Mouse (Mus musculus) forebrain, embryonic 10.5 days (tissue): ENCODE results near the gene Tmem40. TPM values are rescaled to one million over a fixed set of nuclear protein-coding genes. Genes with fewer than 3 reads are reported as not detected.

ENCODE experiments used
- DNase-seq: peaks from one replicate; pipeline ENCODE4 v3.0.0-alpha.2; 2017; ENCODE audit warnings: low spot score; ENCODE audit errors: extremely low spot score
- H3K27ac ChIP-seq: fragments of 300-500 bp; sonication (generic); 2 replicates; pipeline ENCODE4 v1.5.1; 2016; ENCODE audit warnings: mild to moderate bottlenecking
- H3K27me3 ChIP-seq: fragments of 300-500 bp; sonication (generic); 2 replicates; pipeline ENCODE4 v1.6.1; 2016; ENCODE audit warnings: mild to moderate bottlenecking; ENCODE audit not compliant: poor library complexity, severe bottlenecking
- H3K36me3 ChIP-seq: fragments of 300-500 bp; sonication (generic); replicated peaks from 2 replicates; pipeline ENCODE4 v1.6.1; 2016; ENCODE audit warnings: mild to moderate bottlenecking, moderate library complexity
- H3K4me1 ChIP-seq: fragments of 300-500 bp; sonication (generic); 2 replicates; pipeline ENCODE4 v1.6.1; 2016
- H3K4me3 ChIP-seq: fragments of 300-500 bp; sonication (generic); 2 replicates; pipeline ENCODE4 v1.5.1; 2016; ENCODE audit warnings: mild to moderate bottlenecking, moderate library complexity
- H3K9me3 ChIP-seq: fragments of 300-500 bp; sonication (generic); 2 replicates; pipeline ENCODE4 v1.6.1; 2016; ENCODE audit warnings: mild to moderate bottlenecking, moderate library complexity
- WGBS: fragments of 180-500 bp; shearing (Covaris S2); methylation state at CpG from one replicate; pipeline ENCODE4 v1.1.7; 2016; 5-methylcytosine and 5-hydroxymethylcytosine counted together
- polyA plus RNA-seq: library from polyadenylated mRNA; unstranded; fragments of >200 nt; fragmentation: Nextera tagmentation; extraction: Ambion mirVana; gene quantifications from 2 replicates; pipeline ENCODE4 v1.2.1, GENCODE M21; 2016

Tmem40 gene
- polyA plus RNA-seq, 1 experiment from 2014 or later = 1.5 TPM

DNA sequence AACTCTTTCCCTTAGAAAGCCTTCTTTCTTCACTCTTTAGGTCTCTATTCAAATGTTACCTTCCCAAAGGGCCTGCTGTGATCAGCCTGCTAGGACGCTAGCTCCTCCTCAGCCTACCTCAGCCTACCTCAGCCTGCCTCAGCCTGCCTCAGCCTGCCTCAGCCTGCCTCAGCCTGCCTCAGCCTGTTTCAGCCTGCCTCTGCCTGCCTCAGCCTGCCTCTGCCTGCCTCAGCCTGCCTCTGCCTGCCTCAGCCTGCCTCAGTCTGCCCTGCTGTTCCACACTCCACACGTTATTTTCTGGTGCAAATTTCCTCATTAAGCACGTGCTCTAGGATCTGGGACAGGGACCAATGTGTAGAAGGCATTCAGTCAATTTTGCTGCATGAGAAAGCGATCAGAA lies 2.1 kb downstream of the Tmem40 start:
- H3K27me3 ChIP-seq = no peaks in the 10 kb centered on the region
- peak overlapping the region; percentile 51; the same call in 1 of the 2 replicates for H3K27ac ChIP-seq
- DNase-seq = no peak
- peaks cover 3% of the 10 kb centered on the region for H3K9me3 ChIP-seq
- 93% methylated on average over 4 of the region's 4 CpGs for WGBS
- no peaks in the 10 kb centered on the region for H3K36me3 ChIP-seq
- H3K4me3 ChIP-seq = no peak overlapping the region
- peaks cover 51% of the 10 kb centered on the region for H3K4me1 ChIP-seq

DNA sequence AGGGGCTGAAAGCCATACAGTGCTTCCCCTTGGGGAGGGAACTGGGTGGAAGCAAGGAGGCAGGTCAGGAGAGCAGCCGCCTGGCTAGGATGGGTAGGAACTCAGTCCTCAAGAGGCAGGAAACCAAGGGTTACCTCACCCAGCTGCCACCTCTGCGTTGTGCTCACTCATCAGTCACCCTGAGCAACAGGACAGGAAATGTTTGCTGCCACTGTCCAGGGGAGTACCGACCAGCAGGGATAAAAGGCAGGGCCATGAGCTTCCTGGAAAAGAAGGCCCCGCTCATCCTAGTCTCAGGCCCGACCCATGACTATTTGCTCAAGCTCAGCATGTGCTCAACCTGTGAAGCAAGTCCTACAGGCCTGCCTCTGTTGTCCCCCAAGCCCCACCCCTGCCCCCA lies 2.7 kb downstream of the Tmem40 start:
- Histone ChIP-seq H3K4me3 (no peak overlapping the region), H3K36me3 (no peaks in the 10 kb centered on the region), H3K9me3 (peaks cover 3% of the 10 kb centered on the region), H3K27me3 (no peaks in the 10 kb centered on the region), H3K27ac (0 out of 2 replicates have a peak overlapping the region, but pooled peaks have one; percentile 17), H3K4me1 (peaks cover 50% of the 10 kb centered on the region)
- no peak for DNase-seq
- WGBS = 78% methylated on average over 5 of the region's 5 CpGs

- WGBS = 77% methylated on average over 9 of the region's 9 CpGs
- H3K4me1 ChIP-seq = peaks cover 50% of the 10 kb centered on the region
- no peaks in the 10 kb centered on the region for H3K36me3 ChIP-seq
- DNase-seq = no peak
- H3K27me3 ChIP-seq = no peaks in the 10 kb centered on the region
- H3K27ac ChIP-seq = 0 out of 2 replicates have a peak overlapping the region, but pooled peaks have one; percentile 17
- H3K9me3 ChIP-seq = peaks cover 3% of the 10 kb centered on the region
- H3K4me3 ChIP-seq = no peak overlapping the region
Observed at GRCm38 (mm10) chr6:115758981-115759435, 3.2 kb downstream of the Tmem40 start.

- no peak overlapping the region for H3K4me3 ChIP-seq
- peaks cover 3% of the 10 kb centered on the region for H3K9me3 ChIP-seq
- H3K36me3 ChIP-seq = no peaks in the 10 kb centered on the region
- DNase-seq = no peak
- 82% methylated on average over 7 of the region's 7 CpGs for WGBS
- H3K27ac ChIP-seq = no peak overlapping the region
- peaks cover 17% of the 10 kb centered on the region for H3K4me1 ChIP-seq
- H3K27me3 ChIP-seq = no peaks in the 10 kb centered on the region
Observed at GRCm38 (mm10) chr6:115755536-115755935, 6.7 kb downstream of the Tmem40 start.

GRCm38 (mm10) chr6:115746326-115746725 lies 15.9 kb downstream of the Tmem40 start:
- Histone ChIP-seq H3K27ac (no peak overlapping the region), H3K4me1 (peaks cover 19% of the 10 kb centered on the region), H3K4me3 (no peak overlapping the region), H3K27me3 (no peaks in the 10 kb centered on the region), H3K36me3 (no peaks in the 10 kb centered on the region), H3K9me3 (no peaks in the 10 kb centered on the region)
- no peak for DNase-seq
- 28% methylated on average over 1 of the region's 1 CpGs for WGBS

DNA sequence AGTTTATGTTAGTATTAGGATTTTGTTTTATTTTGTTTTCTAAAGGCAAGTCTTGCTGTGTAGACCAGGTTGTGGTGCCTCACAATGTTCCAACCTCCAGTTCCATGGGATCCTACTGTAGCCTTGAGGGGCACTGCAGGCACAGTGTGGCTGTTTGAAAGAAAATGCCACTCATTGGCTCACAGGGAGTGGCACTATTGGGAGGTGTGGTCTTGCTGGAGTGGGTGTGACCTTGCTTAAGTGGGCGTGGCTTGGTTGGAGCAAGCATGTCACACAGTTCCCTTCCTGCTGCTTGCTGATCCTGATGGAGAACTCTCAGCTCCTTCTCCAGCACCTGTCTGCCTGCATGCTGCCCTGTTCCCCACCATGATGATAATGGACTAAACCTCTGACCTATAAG lies 18.6 kb downstream of the Tmem40 start:
- peaks cover 19% of the 10 kb centered on the region for H3K4me1 ChIP-seq
- H3K36me3 ChIP-seq = no peaks in the 10 kb centered on the region
- no peaks in the 10 kb centered on the region for H3K9me3 ChIP-seq
- H3K4me3 ChIP-seq = no peak overlapping the region
- WGBS = 13% methylated on average over 1 of the region's 1 CpGs
- no peaks in the 10 kb centered on the region for H3K27me3 ChIP-seq
- DNase-seq = no peak
- no peak overlapping the region for H3K27ac ChIP-seq

- no peak for DNase-seq
- H3K36me3 ChIP-seq = no peaks in the 10 kb centered on the region
- WGBS = 92% methylated on average over 5 of the region's 5 CpGs
- H3K27me3 ChIP-seq = no peaks in the 10 kb centered on the region
- H3K4me3 ChIP-seq = no peak overlapping the region
- no peak overlapping the region for H3K27ac ChIP-seq
- peaks cover 6% of the 10 kb centered on the region for H3K4me1 ChIP-seq
- H3K9me3 ChIP-seq = peaks cover 5% of the 10 kb centered on the region; the same call in 1 of the 2 replicates
Observed at GRCm38 (mm10) chr6:115739056-115739455, 23.2 kb downstream of the Tmem40 start.

GRCm38 (mm10) chr6:115734909-115735308 lies 27.3 kb downstream of the Tmem40 start:
- Histone ChIP-seq H3K4me1 (peaks cover 6% of the 10 kb centered on the region; the same call in 1 of the 2 replicates), H3K36me3 (no peaks in the 10 kb centered on the region), H3K4me3 (no peak overlapping the region), H3K27me3 (no peaks in the 10 kb centered on the region), H3K27ac (no peak overlapping the region), H3K9me3 (peaks cover 5% of the 10 kb centered on the region; the same call in 1 of the 2 replicates)
- 79% methylated on average over 4 of the region's 4 CpGs for WGBS
- no peak for DNase-seq

DNA sequence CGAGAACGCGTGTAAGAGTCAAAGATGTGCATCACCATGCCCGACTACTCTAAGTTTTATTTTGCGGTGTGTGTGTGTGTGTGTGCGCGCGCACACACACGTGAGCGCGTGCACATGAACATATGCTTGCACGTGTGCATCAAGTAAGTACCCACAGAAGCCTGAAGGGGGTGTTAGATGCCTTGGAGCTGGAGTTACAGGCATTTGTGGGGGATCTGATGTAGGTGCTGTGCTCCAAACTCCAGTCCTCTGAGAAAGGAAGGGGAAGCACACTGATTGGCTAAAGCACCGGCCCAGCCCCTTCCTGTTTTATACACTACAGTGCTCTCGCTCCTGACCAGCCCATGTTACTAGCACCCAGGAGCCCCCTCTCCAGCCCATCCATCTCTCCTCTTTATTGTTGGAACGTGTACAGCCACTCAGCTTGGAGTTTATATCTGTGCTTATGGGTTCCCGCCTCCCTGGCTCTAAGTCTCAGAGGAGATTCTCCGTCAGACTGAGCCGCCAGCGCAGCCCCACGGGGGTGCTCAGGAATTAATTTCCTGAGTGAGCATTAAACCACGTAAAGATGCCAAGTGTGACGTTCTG lies 29.8 kb downstream of the Tmem40 start:
- Histone ChIP-seq H3K27ac (no peak overlapping the region), H3K36me3 (no peaks in the 10 kb centered on the region), H3K4me3 (no peak overlapping the region), H3K9me3 (peaks cover 5% of the 10 kb centered on the region; the same call in 1 of the 2 replicates), H3K27me3 (no peaks in the 10 kb centered on the region), H3K4me1 (peaks cover 6% of the 10 kb centered on the region; the same call in 1 of the 2 replicates)
- DNase-seq = no peak
- WGBS = 88% methylated on average over 22 of the region's 22 CpGs

DNA sequence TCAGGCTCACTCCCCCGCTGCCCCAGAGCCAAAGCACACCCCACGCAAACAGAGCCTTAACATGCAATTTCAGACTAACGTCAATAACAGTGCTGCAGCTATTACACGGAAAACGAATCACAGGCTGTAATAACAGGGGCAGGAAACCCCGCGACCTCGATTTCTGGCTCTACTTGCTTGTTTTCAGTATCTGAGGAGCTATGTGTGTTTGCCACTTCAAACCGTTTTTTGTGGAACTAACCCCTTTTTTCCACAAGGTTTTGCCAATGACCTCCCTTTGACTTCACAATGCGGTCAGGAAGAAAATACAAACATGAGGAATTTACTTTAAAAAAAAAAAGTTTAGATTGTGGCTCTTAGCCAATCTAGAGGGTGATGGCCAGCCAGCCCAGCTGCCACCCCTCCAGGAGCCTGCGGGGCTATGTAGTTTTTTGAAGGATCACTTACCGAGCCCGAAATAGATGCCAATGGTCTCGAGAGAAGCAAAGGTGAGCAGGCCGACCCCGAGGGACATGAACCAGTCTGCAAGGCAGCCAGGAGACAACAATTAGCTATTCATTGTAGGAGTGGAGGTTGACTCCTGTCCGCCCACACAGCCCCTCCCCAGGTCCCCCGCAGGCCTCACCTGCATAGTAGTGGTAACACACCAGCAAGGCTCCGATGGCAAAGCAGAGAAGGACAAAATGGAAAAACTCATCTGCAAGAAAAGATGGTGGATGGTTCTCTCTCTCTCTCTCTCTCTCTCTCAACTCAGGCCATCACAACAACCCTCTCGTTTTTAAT lies 31.5 kb downstream of the Tmem40 start:
- peaks cover 6% of the 10 kb centered on the region; the same call in 1 of the 2 replicates for H3K4me1 ChIP-seq
- 0 out of 2 replicates have a peak overlapping the region, but pooled peaks have one; percentile 35 for H3K27ac ChIP-seq
- peaks cover 9% of the 10 kb centered on the region; the same call in 1 of the 2 replicates for H3K9me3 ChIP-seq
- H3K4me3 ChIP-seq = no peak overlapping the region
- WGBS = 77% methylated on average over 20 of the region's 20 CpGs
- H3K36me3 ChIP-seq = no peaks in the 10 kb centered on the region
- no peak for DNase-seq
- H3K27me3 ChIP-seq = no peaks in the 10 kb centered on the region

- peaks cover 6% of the 10 kb centered on the region; the same call in 1 of the 2 replicates for H3K4me1 ChIP-seq
- WGBS = 56% methylated on average over 2 of the region's 2 CpGs
- no peaks in the 10 kb centered on the region for H3K36me3 ChIP-seq
- H3K27me3 ChIP-seq = no peaks in the 10 kb centered on the region
- no peak overlapping the region for H3K4me3 ChIP-seq
- H3K9me3 ChIP-seq = peaks cover 4% of the 10 kb centered on the region; the same call in 1 of the 2 replicates
- H3K27ac ChIP-seq = no peak overlapping the region
- no peak for DNase-seq
Observed at GRCm38 (mm10) chr6:115727570-115727969, 34.6 kb downstream of the Tmem40 start.

DNA sequence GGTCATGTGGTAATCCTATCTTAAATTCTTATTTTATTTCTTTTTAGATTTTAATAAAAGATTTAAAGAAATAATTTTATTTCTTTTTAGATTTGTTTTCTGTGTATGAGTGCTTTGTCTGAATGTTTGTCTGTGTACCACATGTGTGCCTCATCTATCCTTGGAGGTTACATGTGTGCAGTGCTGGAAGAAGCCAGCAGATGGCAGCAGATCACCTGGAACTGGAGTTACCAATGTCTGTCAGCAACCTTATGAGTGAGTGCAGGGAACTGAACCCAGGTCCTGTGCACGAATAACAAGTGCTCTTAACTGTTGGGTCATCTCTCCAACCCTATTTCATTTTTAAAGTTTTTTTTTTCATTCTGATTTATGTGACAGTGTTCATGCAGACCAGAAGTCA lies 35.1 kb downstream of the Tmem40 start:
- DNase-seq = peak; percentile 60
- H3K9me3 ChIP-seq = peaks cover 4% of the 10 kb centered on the region; the same call in 1 of the 2 replicates
- no peak overlapping the region for H3K4me3 ChIP-seq
- no peaks in the 10 kb centered on the region for H3K36me3 ChIP-seq
- H3K27ac ChIP-seq = no peak overlapping the region
- 92% methylated on average over 1 of the region's 1 CpGs for WGBS
- peaks cover 6% of the 10 kb centered on the region; the same call in 1 of the 2 replicates for H3K4me1 ChIP-seq
- no peaks in the 10 kb centered on the region for H3K27me3 ChIP-seq

- Histone ChIP-seq H3K36me3 (no peaks in the 10 kb centered on the region), H3K4me1 (peaks cover 15% of the 10 kb centered on the region), H3K4me3 (no peak overlapping the region), H3K27me3 (no peaks in the 10 kb centered on the region), H3K27ac (no peak overlapping the region), H3K9me3 (peaks cover 2% of the 10 kb centered on the region; the same call in 1 of the 2 replicates)
- DNase-seq = no peak
- 86% methylated on average over 5 of the region's 5 CpGs for WGBS
Observed at GRCm38 (mm10) chr6:115722246-115722645, 40.0 kb downstream of the Tmem40 start.
